Mouse (Mus musculus) brain, embryonic 14.5 days (tissue): ENCODE measurements around the gene Arhgef1.

Experiments
- CTCF ChIP-seq: fragments of 200-500 bp; IDR thresholded peaks from 2 replicates; pipeline ENCODE4 v1.5.1; 2012; ENCODE audit warnings: inconsistent platforms, mild to moderate bottlenecking, moderate library complexity, borderline replicate concordance; ENCODE audit not compliant: insufficient read depth, insufficient read length; ENCODE audit errors: extremely low read depth
- POLR2A ChIP-seq: fragments of 200-500 bp; IDR thresholded peaks from 2 replicates; pipeline ENCODE4 v1.6.1; 2012; ENCODE audit warnings: mild to moderate bottlenecking, inconsistent platforms, borderline replicate concordance; ENCODE audit not compliant: poor library complexity, insufficient read depth, insufficient read length, severe bottlenecking; ENCODE audit errors: extremely low read depth

- TF ChIP-seq CTCF (no peak), POLR2A (no peak)
These were observed 23.1 kb upstream of the Arhgef1 start for GRCm38 (mm10) chr7:24879620-24880019.
